Mouse (Mus musculus): Measurements from ENCODE around the gene Osbp. TPM values are rescaled to one million over a fixed set of nuclear protein-coding genes. Genes with fewer than 3 reads are reported as not detected.
A peak's percentile ranks its signal among the peaks of the same experiment; 100 is the strongest.
"Not testable (repeated sequence)": the region's sequence is repeated elsewhere in the genome, so short reads cannot be mapped to it uniquely, and the experiment has no call there.

The Osbp gene
- polyA plus RNA-seq (2021) = 104 TPM

GRCm38 (mm10) chr19:11965023-11965942 is at the start of gene Osbp:
TSS of gene Osbp (plus strand) at chr19:11965941.
- in situ Hi-C loops (cut with MboI; ENCODE audit: low pct_unique_long_range_greater_than_20kb) = no loop called here
- ATAC-seq = peak; percentile 96
- POLR2A ChIA-PET = interaction anchor here (0.5 to 1.6 kb wide), 6 partner anchors 11 to 158 kb away, joined by 3 to 8 read pairs (median 4); partner anchors contain the start of gene Patl1

GRCm38 (mm10) chr19:11922068-11922467 is 43.7 kb upstream of the Osbp start:
- in situ Hi-C loops (cut with MboI; ENCODE audit: low pct_unique_long_range_greater_than_20kb) = loop anchor here (5.0 to 25.0 kb wide), 2 partner anchors 145 to 565 kb away; no protein-coding TSS in a partner anchor
- TF ChIP-seq CTCF (IDR thresholded peaks at IDR 0.05) = no peak
- DNase-seq (ENCODE audit: low read depth, low spot score) = no peak
- ChIA-PET POLR2A (no interaction called here), CTCF (interaction anchor here (0.6 to 2.5 kb wide), 5 partner anchors 11 to 145 kb away, joined by 3 to 8 read pairs (median 4); no protein-coding TSS in a partner anchor)
- ATAC-seq = no peak
- H3K27me3 ChIP-seq = no peaks in the 10 kb centered on the region

More at GRCm38 (mm10) chr19:11965023-11965942, at the start of gene Osbp:
- no peaks in the 10 kb centered on the region for H3K27me3 ChIP-seq
- DNase-seq (ENCODE audit: low read depth, low spot score) = peak; percentile 100
- no peak for TF ChIP-seq CTCF (IDR thresholded peaks at IDR 0.05)
- CTCF ChIA-PET = interaction anchor here (0.7 to 2.6 kb wide), 9 partner anchors 9 to 43 kb away, joined by 3 to 13 read pairs (median 3); no protein-coding TSS in a partner anchor

GRCm38 (mm10) chr19:11922515-11922914 is 43.2 kb upstream of the Osbp start:
- in situ Hi-C loops (cut with MboI; ENCODE audit: low pct_unique_long_range_greater_than_20kb) = loop anchor here (5.0 to 25.0 kb wide), 2 partner anchors 145 to 565 kb away; no protein-coding TSS in a partner anchor
- CTCF ChIA-PET = interaction anchor here (1.0 to 2.5 kb wide), 4 partner anchors 10 to 145 kb away, joined by 3 to 8 read pairs (median 5); no protein-coding TSS in a partner anchor

GRCm38 (mm10) chr19:11926380-11926779 is 39.4 kb upstream of the Osbp start:
- ChIA-PET POLR2A (interaction anchor here (1.2 kb wide), 1 partner anchor 11 kb away, joined by 3 read pairs; no protein-coding TSS in a partner anchor), CTCF (interaction anchor here (3.0 kb wide), 1 partner anchor 12 kb away, joined by 7 read pairs; no protein-coding TSS in a partner anchor)
- H3K27me3 ChIP-seq = no peaks in the 10 kb centered on the region
- DNase-seq (ENCODE audit: low read depth, low spot score) (no peak), ATAC-seq (no peak)
- no peak for TF ChIP-seq CTCF (IDR thresholded peaks at IDR 0.05)
- in situ Hi-C loops (cut with MboI; ENCODE audit: low pct_unique_long_range_greater_than_20kb) = no loop called here

More at GRCm38 (mm10) chr19:11922515-11922914, 43.2 kb upstream of the Osbp start:
- ATAC-seq; H3K27me3 ChIP-seq; POLR2A ChIA-PET; DNase-seq (ENCODE audit: low read depth, low spot score): not testable (repeated sequence)

GRCm38 (mm10) chr19:11928025-11928748 is 37.6 kb upstream of the Osbp start:
- in situ Hi-C loops (cut with MboI; ENCODE audit: low pct_unique_long_range_greater_than_20kb) = no loop called here
- peak; percentile 60 for ATAC-seq
- H3K27me3 ChIP-seq = no peaks in the 10 kb centered on the region
- ChIA-PET CTCF (interaction anchor here (0.8 to 1.3 kb wide), 5 partner anchors 8 to 152 kb away, joined by 3 to 6 read pairs (median 3); no protein-coding TSS in a partner anchor), POLR2A (no interaction called here)
- no peak for TF ChIP-seq CTCF (IDR thresholded peaks at IDR 0.05)
- no peak for DNase-seq (ENCODE audit: low read depth, low spot score)

GRCm38 (mm10) chr19:11946460-11946859 is 19.3 kb upstream of the Osbp start:
- in situ Hi-C loops (cut with MboI; ENCODE audit: low pct_unique_long_range_greater_than_20kb); H3K27me3 ChIP-seq; DNase-seq (ENCODE audit: low read depth, low spot score); ATAC-seq: not testable (repeated sequence)
- CTCF ChIA-PET = interaction anchor here (0.9 to 1.1 kb wide), 4 partner anchors 14 to 28 kb away, joined by 3 to 4 read pairs (median 3); no protein-coding TSS in a partner anchor
- POLR2A ChIA-PET = interaction anchor here (0.9 kb wide), 1 partner anchor 11 kb away, joined by 3 read pairs; no protein-coding TSS in a partner anchor

DNA sequence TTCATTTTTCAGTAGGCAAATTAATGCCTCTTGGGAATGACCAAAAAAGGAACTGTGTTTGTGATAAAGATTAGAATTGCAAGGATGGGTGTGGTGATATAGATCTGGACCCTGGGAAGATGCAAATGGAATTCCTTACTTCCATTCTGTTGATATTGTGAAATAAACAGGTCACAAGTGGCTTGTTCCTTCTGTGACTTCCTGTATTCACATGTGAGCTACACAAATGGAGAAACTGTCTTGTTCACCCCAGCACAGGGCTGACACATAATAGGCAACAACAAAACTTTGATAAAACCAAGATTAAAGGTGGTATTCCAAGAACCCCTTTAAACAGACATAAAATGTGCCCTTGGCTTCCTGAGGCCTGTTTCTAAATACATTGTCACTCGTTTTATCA is 15.9 kb upstream of the Osbp start:
- no peak for TF ChIP-seq CTCF (IDR thresholded peaks at IDR 0.05)
- ChIA-PET CTCF (interaction anchor here (1.0 to 1.3 kb wide), 3 partner anchors 14 to 17 kb away, joined by 3 read pairs; no protein-coding TSS in a partner anchor), POLR2A (interaction anchor here (1.7 kb wide), 1 partner anchor 9 kb away, joined by 3 read pairs; no protein-coding TSS in a partner anchor)
- no peak for ATAC-seq
- H3K27me3 ChIP-seq = no peaks in the 10 kb centered on the region
- in situ Hi-C loops (cut with MboI; ENCODE audit: low pct_unique_long_range_greater_than_20kb) = no loop called here
- DNase-seq (ENCODE audit: low read depth, low spot score) = no peak

DNA sequence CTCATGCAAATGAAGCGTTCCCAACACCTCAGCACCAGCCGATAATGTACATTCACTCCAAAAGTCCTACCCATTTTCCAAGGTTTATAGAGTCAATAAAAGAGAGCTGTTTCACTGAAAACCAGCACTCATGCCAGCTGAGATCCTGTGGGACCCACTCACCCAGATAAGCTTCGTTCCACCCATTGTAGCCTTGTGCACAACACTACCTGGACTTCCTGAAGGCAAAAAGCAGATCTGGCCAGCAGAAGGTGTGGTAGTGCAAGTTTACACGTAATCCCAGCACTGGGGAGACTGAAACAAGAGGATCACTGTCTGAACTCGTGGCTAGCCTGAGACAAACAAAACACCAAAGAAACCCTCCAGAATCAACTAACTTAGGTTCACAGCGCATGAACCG is 15.0 kb upstream of the Osbp start:
- no peak for ATAC-seq
- ChIA-PET POLR2A (interaction anchor here (1.7 kb wide), 1 partner anchor 9 kb away, joined by 3 read pairs; no protein-coding TSS in a partner anchor), CTCF (interaction anchor here (0.8 to 1.2 kb wide), 3 partner anchors 14 to 16 kb away, joined by 3 read pairs; partner anchors contain the start of gene Osbp)
- DNase-seq (ENCODE audit: low read depth, low spot score) = no peak
- no peak for TF ChIP-seq CTCF (IDR thresholded peaks at IDR 0.05)
- in situ Hi-C loops (cut with MboI; ENCODE audit: low pct_unique_long_range_greater_than_20kb) = no loop called here
- no peaks in the 10 kb centered on the region for H3K27me3 ChIP-seq

DNA sequence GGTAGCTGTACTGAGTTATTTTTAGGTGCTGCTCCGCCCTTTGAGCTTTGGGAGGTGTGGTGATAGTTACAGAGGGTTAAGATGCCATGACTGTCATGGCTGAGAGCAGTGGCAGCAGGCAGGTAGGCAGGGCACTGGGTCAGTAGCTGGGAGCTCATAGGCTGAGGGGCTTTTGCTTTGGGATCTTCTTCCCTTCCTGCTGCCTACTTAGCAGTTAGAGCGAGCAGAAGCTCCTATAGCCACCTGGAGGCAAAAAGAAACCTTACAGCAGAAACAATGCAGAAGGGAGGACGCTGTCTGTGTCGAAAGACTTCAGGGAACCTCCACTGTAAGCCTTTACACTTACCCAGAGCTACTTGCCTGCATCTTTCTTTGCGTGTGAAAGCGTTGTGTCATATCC is 11.5 kb upstream of the Osbp start:
- POLR2A ChIA-PET = interaction anchor here (0.7 kb wide), 1 partner anchor 27 kb away, joined by 3 read pairs; no protein-coding TSS in a partner anchor
- no peaks in the 10 kb centered on the region for H3K27me3 ChIP-seq
- ATAC-seq (no peak), DNase-seq (ENCODE audit: low read depth, low spot score) (no peak)
- in situ Hi-C loops (cut with MboI; ENCODE audit: low pct_unique_long_range_greater_than_20kb) = no loop called here
- CTCF ChIA-PET = interaction anchor here (0.8 to 2.0 kb wide), 4 partner anchors 10 to 52 kb away, joined by 3 to 7 read pairs (median 4); no protein-coding TSS in a partner anchor
- TF ChIP-seq CTCF (IDR thresholded peaks at IDR 0.05) = no peak

GRCm38 (mm10) chr19:11956636-11957035 is 9.1 kb upstream of the Osbp start:
- in situ Hi-C loops (cut with MboI; ENCODE audit: low pct_unique_long_range_greater_than_20kb) = no loop called here
- no peak for TF ChIP-seq CTCF (IDR thresholded peaks at IDR 0.05)
- CTCF ChIA-PET = interaction anchor here (0.9 to 1.2 kb wide), 2 partner anchors 9 to 12 kb away, joined by 3 read pairs; no protein-coding TSS in a partner anchor
- ATAC-seq (no peak), DNase-seq (ENCODE audit: low read depth, low spot score) (no peak)
- POLR2A ChIA-PET = no interaction called here
- no peaks in the 10 kb centered on the region for H3K27me3 ChIP-seq
